Mouse (Mus musculus) ES-E14 (cell line): ENCODE measurements around the gene Ubtd2. TPM values are rescaled to one million over a fixed set of nuclear protein-coding genes. Genes with fewer than 3 reads are reported as not detected.
A peak's percentile ranks its signal among the peaks of the same experiment; 100 is the strongest.

Experiments
- DNase-seq: peaks from one replicate; pipeline ENCODE4 v3.0.0-alpha.2; 2013; ENCODE audit warnings: low read depth, low spot score
- H3K27ac ChIP-seq: 2 replicates; pipeline ENCODE4 v1.5.1; 2012; ENCODE audit warnings: low read depth, mild to moderate bottlenecking, low read length, moderate library complexity, mixed read lengths; ENCODE audit not compliant: poor library complexity, insufficient read depth, severe bottlenecking
- H3K36me3 ChIP-seq: 2 replicates; pipeline ENCODE4 v1.6.1; 2012; ENCODE audit warnings: mild to moderate bottlenecking, low read length, moderate library complexity, mixed read lengths; ENCODE audit not compliant: control insufficient read depth, poor library complexity, insufficient read depth, severe bottlenecking
- H3K4me1 ChIP-seq, 2 experiments: fragments of 150-350 bp in 1 of 2; sonication (generic) in 1 of 2; 2 replicates each; pipeline ENCODE4 v1.6.1; 2012; ENCODE audit warnings: low read length in 2 of 2, mild to moderate bottlenecking in 1 of 2, mixed read lengths in 1 of 2; ENCODE audit not compliant: control insufficient read depth in 2 of 2, insufficient read depth in 2 of 2, poor library complexity in 1 of 2
- H3K4me3 ChIP-seq, 2 experiments: fragments of 150-350 bp in 1 of 2; sonication (generic) in 1 of 2; 2 replicates each; pipeline ENCODE4 v1.5.1; 2012; ENCODE audit warnings: low read length in 2 of 2, low read depth in 1 of 2, mild to moderate bottlenecking in 1 of 2, mixed read lengths in 1 of 2; ENCODE audit not compliant: insufficient read depth in 1 of 2, poor library complexity in 1 of 2, severe bottlenecking in 1 of 2
- H3K9ac ChIP-seq: 2 replicates; pipeline ENCODE4 v1.6.1; 2012; ENCODE audit warnings: low read depth, mild to moderate bottlenecking, low read length, mixed read lengths; ENCODE audit not compliant: poor library complexity, insufficient read depth, severe bottlenecking
- H3K9me3 ChIP-seq: fragments of 150-350 bp; sonication (generic); 2 replicates; pipeline ENCODE4 v1.6.1; 2012; ENCODE audit warnings: low read depth, mild to moderate bottlenecking, low read length; ENCODE audit not compliant: control insufficient read depth, insufficient read depth
- CHD2 ChIP-seq: IDR thresholded peaks from 2 replicates; pipeline ENCODE4 v1.6.1; 2014; ENCODE audit warnings: mild to moderate bottlenecking, low read depth, low read length, inconsistent platforms
- HCFC1 ChIP-seq: IDR thresholded peaks from 2 replicates; pipeline ENCODE4 v1.6.1; 2012; ENCODE audit warnings: low read length, inconsistent platforms, borderline replicate concordance; ENCODE audit not compliant: insufficient read depth
- MAFK ChIP-seq: IDR thresholded peaks from 2 replicates; pipeline ENCODE4 v1.6.1; 2014; ENCODE audit warnings: mild to moderate bottlenecking, low read depth, low read length, inconsistent platforms; ENCODE audit not compliant: insufficient read depth
- ZC3H11A ChIP-seq: IDR thresholded peaks from 2 replicates; pipeline ENCODE4 v1.6.1; 2012; ENCODE audit warnings: low read depth, mild to moderate bottlenecking, inconsistent platforms, low read length, borderline replicate concordance
- ZNF384 ChIP-seq: IDR thresholded peaks from 2 replicates; pipeline ENCODE4 v1.6.1; 2012; ENCODE audit warnings: low read depth, low read length, inconsistent platforms
- in situ Hi-C, 2 experiments: fragments of 600-800 bp; cut with MboI; formaldehyde crosslinking; loops; one replicate each; pipeline ENCODE4 v1.15.1; 2025; ENCODE audit warnings: low sequenced_read_pairs in 2 of 2, inconsistent platforms in 1 of 2; ENCODE audit not compliant: unreplicated experiment in 2 of 2
- total RNA-seq: library from RNA; depleted of rRNA; stranded (reverse); fragments of 300-350 nt; gene quantifications from 2 replicates; pipeline ENCODE4 v1.2.3, GENCODE M21; 2012

Gene Ubtd2
- total RNA-seq, 1 experiment = 18.3 TPM

DNA sequence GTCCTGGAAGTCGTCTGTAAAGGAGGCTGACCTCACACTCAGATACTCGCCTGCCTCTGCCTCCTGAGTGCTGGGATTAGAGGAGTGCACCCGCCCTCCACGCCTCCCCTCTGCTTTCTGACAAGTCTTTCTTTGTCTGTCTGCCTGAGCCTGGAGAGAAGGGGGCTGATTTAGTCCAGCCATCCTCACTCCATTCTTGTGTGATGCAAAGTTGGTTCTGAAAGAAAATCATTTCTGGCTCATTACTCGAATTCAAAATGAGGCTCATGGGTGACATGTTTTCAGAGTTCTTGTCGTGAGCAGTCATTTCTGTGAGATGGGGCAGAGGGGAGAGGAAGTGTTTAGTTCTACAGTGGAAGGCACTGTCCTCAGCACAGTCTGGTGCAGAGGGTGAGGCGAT, 81.8 kb downstream of the Ubtd2 start:
- in situ Hi-C loops = no loop called here

DNA sequence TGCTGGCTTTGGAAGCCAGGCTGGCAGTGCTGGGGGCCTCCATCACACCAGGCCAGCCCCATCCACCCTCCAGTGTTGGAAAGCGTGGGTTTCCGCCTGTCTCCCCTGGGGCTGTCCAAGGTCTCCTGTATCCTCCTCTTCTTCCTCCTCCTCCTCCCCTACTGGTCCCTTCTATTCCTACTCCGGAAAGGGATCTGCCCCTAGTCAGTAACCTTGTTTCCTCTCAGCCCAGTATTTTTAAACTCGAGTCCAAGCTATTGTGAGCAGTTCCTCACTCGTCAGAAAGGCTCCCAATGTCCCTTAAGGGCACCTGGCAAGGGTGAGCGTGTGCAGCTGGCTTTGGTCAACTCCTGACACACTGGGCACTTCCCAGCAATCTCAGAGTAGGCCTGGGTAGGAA, 83.3 kb downstream of the Ubtd2 start:
- Histone ChIP-seq H3K4me1 (peaks cover 3 to 6% of the 10 kb centered on the region in 2 experiments; a peak in 2 of 4 replicates), H3K9ac (no peak overlapping the region), H3K36me3 (no peaks in the 10 kb centered on the region), H3K9me3 (no peaks in the 10 kb centered on the region), H3K4me3 (no peak overlapping the region), H3K27ac (no peak overlapping the region)
- in situ Hi-C loops = no loop called here
- no peak for DNase-seq
- TF ChIP-seq CHD2 (no peak), ZC3H11A (no peak), HCFC1 (no peak), MAFK (no peak), ZNF384 (no peak)

More for the DNA sequence above, 81.8 kb downstream of the Ubtd2 start:
- H3K4me3 ChIP-seq = no peak overlapping the region
- no peak overlapping the region for H3K9ac ChIP-seq
- no peaks in the 10 kb centered on the region for H3K9me3 ChIP-seq
- TF ChIP-seq HCFC1 (no peak), CHD2 (no peak), MAFK (no peak), ZC3H11A (no peak), ZNF384 (no peak)
- H3K4me1 ChIP-seq = peaks cover 3 to 6% of the 10 kb centered on the region in 2 experiments; a peak in 2 of 4 replicates
- no peak overlapping the region for H3K27ac ChIP-seq
- H3K36me3 ChIP-seq = no peaks in the 10 kb centered on the region
- DNase-seq = peak; percentile 39

DNA sequence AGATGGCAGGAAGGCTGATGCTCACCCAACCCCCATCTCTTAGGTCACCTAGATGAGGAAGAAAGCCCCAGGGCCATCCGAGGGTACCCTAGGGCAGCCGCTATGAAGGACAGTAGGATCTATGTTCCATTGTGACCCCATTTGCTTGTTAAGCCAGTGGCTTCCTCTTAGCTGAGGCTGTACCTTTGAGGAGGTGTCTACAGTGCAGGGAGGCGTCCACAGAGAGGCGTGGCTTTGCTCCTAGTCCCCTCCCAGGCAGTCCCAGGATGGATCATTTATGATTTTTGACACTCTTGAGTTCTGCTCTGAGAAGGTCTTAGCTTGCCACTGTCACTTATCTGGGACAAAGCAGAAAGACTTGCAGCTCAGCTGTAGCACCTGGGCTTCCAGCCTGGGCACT, 83.7 kb downstream of the Ubtd2 start:
- no peak overlapping the region for H3K4me3 ChIP-seq
- no peak overlapping the region for H3K9ac ChIP-seq
- H3K36me3 ChIP-seq = no peaks in the 10 kb centered on the region; the same call in 1 of the 2 replicates
- no peak overlapping the region for H3K27ac ChIP-seq
- no peak for DNase-seq
- peaks cover 3 to 6% of the 10 kb centered on the region in 2 experiments; a peak in 2 of 4 replicates for H3K4me1 ChIP-seq
- in situ Hi-C loops = no loop called here
- TF ChIP-seq HCFC1 (no peak), MAFK (no peak), ZNF384 (no peak), ZC3H11A (no peak), CHD2 (no peak)
- H3K9me3 ChIP-seq = no peaks in the 10 kb centered on the region

DNA sequence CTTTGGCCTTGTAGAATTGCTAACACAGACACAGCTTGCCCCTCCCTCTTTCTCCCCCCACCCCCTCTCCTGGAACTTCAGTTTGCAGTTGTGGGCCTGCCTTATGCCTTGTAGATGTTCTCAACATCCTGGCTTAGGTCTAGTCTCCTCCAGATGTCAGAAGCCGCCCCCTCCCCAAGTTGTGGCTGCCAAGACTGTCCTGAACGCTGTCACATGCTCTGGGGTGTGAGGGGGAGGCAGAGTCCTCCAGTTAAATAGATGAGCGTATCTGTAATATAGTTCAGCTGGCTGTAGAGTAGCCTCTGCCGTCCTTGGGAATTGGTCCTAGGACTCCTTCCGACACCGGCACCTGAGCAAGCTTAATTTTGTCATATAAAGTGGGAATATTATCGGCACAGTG, 84.5 kb downstream of the Ubtd2 start:
- Histone ChIP-seq H3K9me3 (no peaks in the 10 kb centered on the region), H3K9ac (no peak overlapping the region), H3K27ac (no peak overlapping the region), H3K36me3 (no peaks in the 10 kb centered on the region; the same call in 1 of the 2 replicates), H3K4me3 (no peak overlapping the region), H3K4me1 (peaks cover 0 to 3% of the 10 kb centered on the region in 2 experiments; a peak in 1 of 4 replicates)
- no peak for DNase-seq
- TF ChIP-seq CHD2 = no peak
- TF ChIP-seq ZNF384 = no peak
- TF ChIP-seq ZC3H11A = no peak
- TF ChIP-seq MAFK = no peak
- TF ChIP-seq HCFC1 = no peak
- in situ Hi-C loops = no loop called here

DNA sequence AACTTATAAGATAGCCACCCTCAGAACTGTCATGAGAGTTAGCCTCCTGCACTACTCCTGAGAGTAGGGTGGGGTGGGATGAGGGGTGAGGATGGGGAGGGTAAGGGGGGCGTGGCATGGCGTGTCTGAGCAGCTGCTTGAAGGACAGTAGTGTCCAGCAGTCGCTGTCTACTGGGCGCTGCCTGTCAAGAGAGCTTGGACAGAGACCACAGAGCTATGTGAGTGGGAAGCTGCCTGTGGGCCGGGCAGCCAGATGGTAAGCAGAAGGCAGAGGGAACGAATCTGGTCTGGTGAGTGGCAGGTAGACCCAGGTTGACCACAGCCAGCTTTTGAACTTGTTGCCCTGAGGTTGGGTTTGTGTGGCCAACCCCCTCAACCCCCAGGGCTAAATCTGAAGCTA, 85.3 kb downstream of the Ubtd2 start:
- in situ Hi-C loops = no loop called here
- H3K9ac ChIP-seq = no peak overlapping the region
- TF ChIP-seq ZNF384 (no peak), HCFC1 (no peak), CHD2 (no peak), MAFK (no peak), ZC3H11A (no peak)
- no peaks in the 10 kb centered on the region for H3K9me3 ChIP-seq
- H3K4me3 ChIP-seq = no peak overlapping the region
- H3K36me3 ChIP-seq = no peaks in the 10 kb centered on the region; the same call in 1 of the 2 replicates
- peaks cover 0 to 3% of the 10 kb centered on the region in 2 experiments; a peak in 1 of 4 replicates for H3K4me1 ChIP-seq
- no peak for DNase-seq
- no peak overlapping the region for H3K27ac ChIP-seq
